Mouse (Mus musculus): ENCODE data around the gene Clec4a1. TPM values are rescaled to one million over a fixed set of nuclear protein-coding genes. Genes with fewer than 3 reads are reported as not detected.

The Clec4a1 gene
- polyA plus RNA-seq (2014; fragmentation: Illumina TruSeq; extraction: RNeasy Lipid Tissue Mini Kit (QIAGEN cat#74804); ENCODE audit: low read depth, low replicate concordance), result 5.1 TPM

GRCm38 (mm10) chr6:122921451-122921850 lies at the start of gene Clec4a1:
Gene Clec4a1 (plus strand): TSS chr6:122921848.

GRCm38 (mm10) chr6:122873871-122874719 lies 47.6 kb upstream of the Clec4a1 start, which contains the start of gene Necap1:
Gene Necap1 (plus strand): TSS chr6:122874474.

GRCm38 (mm10) chr6:122952401-122952800 lies 30.8 kb downstream of the Clec4a1 start, which contains the start of gene Clec4a3:
Gene Clec4a3 (plus strand): TSS chr6:122952515.

Other genes starting within 250 kb of the Clec4a1 start
- gene Nanog, start 214.4 kb upstream of the Clec4a1 start, polyA plus RNA-seq (2014; fragmentation: Illumina TruSeq; extraction: RNeasy Lipid Tissue Mini Kit (QIAGEN cat#74804); ENCODE audit: low read depth, low replicate concordance), result not detected
- 1.7 TPM for gene Slc2a3, start 120.2 kb upstream of the Clec4a1 start, polyA plus RNA-seq (2014; fragmentation: Illumina TruSeq; extraction: RNeasy Lipid Tissue Mini Kit (QIAGEN cat#74804); ENCODE audit: low read depth, low replicate concordance)
- 31.6 TPM for gene Foxj2, start 101.9 kb upstream of the Clec4a1 start, polyA plus RNA-seq (2014; fragmentation: Illumina TruSeq; extraction: RNeasy Lipid Tissue Mini Kit (QIAGEN cat#74804); ENCODE audit: low read depth, low replicate concordance)
- 2.5 TPM for gene C3ar1, start 65.7 kb upstream of the Clec4a1 start, polyA plus RNA-seq (2014; fragmentation: Illumina TruSeq; extraction: RNeasy Lipid Tissue Mini Kit (QIAGEN cat#74804); ENCODE audit: low read depth, low replicate concordance)
- gene Necap1, start 47.4 kb upstream of the Clec4a1 start, polyA plus RNA-seq (2014; fragmentation: Illumina TruSeq; extraction: RNeasy Lipid Tissue Mini Kit (QIAGEN cat#74804); ENCODE audit: low read depth, low replicate concordance), result 18.4 TPM
- 3.4 TPM for gene Clec4a3, start 30.7 kb downstream of the Clec4a1 start, polyA plus RNA-seq (2014; fragmentation: Illumina TruSeq; extraction: RNeasy Lipid Tissue Mini Kit (QIAGEN cat#74804); ENCODE audit: low read depth, low replicate concordance)
- gene Clec4a4, start 68.5 kb downstream of the Clec4a1 start, polyA plus RNA-seq (2014; fragmentation: Illumina TruSeq; extraction: RNeasy Lipid Tissue Mini Kit (QIAGEN cat#74804); ENCODE audit: low read depth, low replicate concordance), result not detected
- gene Clec4b1, start 128.1 kb downstream of the Clec4a1 start, polyA plus RNA-seq (2014; fragmentation: Illumina TruSeq; extraction: RNeasy Lipid Tissue Mini Kit (QIAGEN cat#74804); ENCODE audit: low read depth, low replicate concordance), result 0.71 TPM
- 6.6 TPM for gene Clec4a2, start 184.6 kb downstream of the Clec4a1 start, polyA plus RNA-seq (2014; fragmentation: Illumina TruSeq; extraction: RNeasy Lipid Tissue Mini Kit (QIAGEN cat#74804); ENCODE audit: low read depth, low replicate concordance)